Mouse (Mus musculus): ENCODE data around the gene Gm3187. TPM values are rescaled to one million over a fixed set of nuclear protein-coding genes. Genes with fewer than 3 reads are reported as not detected.
"Not testable (repeated sequence)": the region's sequence is repeated elsewhere in the genome, so short reads cannot be mapped to it uniquely, and the experiment has no call there.

Gene Gm3187
- total RNA-seq (2017), result not detected in 2 replicates

DNA sequence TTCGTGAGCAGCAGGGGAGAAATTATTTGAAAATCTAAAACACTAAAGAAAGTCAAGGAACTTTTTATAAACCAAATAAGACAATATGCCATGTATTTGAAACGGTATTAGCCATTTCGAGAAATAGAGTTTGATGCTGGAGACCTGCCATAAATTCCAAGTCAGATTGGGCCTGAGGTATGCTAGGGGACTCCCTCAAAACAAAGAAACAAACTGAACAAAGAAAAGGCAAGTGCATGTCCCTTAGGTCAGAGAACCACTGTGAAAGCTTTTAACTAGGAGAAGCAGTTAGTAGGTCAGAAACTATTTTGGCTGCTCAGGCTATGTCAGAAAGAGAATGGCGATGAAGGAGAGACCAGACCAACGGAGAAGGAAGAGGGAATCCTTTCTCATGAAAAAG, at the start of gene Gm3187:
Gm3187 (plus strand) TSS at position 301 of the 400 bp plus-strand sequence.
- not testable (repeated sequence) for ATAC-seq (replicated peaks; ENCODE audit: low read depth, poor library complexity, severe bottlenecking)

DNA sequence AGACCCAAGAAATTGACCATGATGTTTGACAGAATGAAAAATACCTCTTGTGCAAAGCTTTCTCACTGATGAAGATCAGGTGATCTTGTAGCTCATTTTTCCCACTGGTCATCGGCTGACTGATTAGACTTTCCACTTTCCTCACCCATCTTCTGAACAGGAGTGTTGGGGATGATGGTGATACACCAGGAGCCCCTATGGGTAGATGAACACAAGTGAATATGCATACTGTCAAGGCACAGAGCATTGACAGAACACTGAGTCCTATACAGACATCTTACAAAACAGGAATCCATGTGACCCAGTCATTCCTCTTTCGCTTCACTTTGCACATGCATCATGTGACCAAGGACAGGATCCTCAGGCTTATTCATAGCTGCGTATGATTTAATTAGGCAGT, 28.6 kb upstream of the Gm3187 start, which contains the start of gene Gm3194:
Gm3194 (minus strand) TSS at position 101 of the 400 bp plus-strand sequence.
- ATAC-seq (replicated peaks; ENCODE audit: low read depth, poor library complexity, severe bottlenecking), result not testable (repeated sequence)

- not testable (repeated sequence) for ATAC-seq (replicated peaks; ENCODE audit: low read depth, poor library complexity, severe bottlenecking)
These were observed 23.5 kb upstream of the Gm3187 start for GRCm38 (mm10) chr14:5460469-5460868.

DNA sequence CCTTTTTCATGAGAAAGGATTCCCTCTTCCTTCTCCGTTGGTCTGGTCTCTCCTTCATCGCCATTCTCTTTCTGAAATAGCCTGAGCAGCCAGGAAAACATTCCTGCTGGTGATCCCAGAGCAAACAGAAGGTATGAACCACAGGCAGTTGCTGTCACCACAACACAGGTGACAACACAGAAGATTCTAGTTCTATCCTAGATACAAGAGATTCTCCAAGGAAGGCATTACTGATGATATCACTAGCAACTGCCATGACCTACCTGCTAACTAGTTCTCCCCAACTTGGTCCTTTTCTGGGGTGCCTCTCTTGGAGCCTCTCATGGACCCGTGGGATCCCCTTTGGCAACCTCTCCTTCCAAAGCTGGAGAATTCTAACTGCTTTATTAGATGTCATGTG, 6.3 kb upstream of the Gm3187 start, which contains the start of gene Gm8246:
Gm8246 (minus strand) TSS at position 101 of the 400 bp plus-strand sequence.
- not testable (repeated sequence) for ATAC-seq (replicated peaks; ENCODE audit: low read depth, poor library complexity, severe bottlenecking)

DNA sequence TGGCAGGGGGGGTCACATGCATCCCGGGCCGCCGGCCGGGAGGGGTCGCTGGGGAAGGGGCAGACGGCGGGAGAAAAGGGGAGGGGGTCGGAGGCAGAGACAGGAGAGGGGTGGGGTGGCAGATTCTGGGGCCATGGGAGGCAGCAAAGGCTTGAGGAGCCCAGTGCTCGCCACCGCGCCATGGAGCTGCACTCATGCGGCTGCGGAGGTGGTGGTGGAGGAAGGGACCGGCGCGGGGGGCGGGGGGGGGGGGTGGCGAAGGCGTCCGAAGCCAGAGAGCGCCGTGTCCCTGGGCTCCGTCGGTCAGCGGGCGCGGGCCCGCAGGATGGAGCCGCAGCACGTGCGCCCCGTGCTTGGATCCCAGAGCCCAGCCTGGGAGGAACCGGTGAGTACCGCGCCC, 17.4 kb downstream of the Gm3187 start, which contains the start of gene Gm3488:
Gm3488 (plus strand) TSS at position 301 of the 400 bp plus-strand sequence.
- not testable (repeated sequence) for ATAC-seq (replicated peaks; ENCODE audit: low read depth, poor library complexity, severe bottlenecking)

DNA sequence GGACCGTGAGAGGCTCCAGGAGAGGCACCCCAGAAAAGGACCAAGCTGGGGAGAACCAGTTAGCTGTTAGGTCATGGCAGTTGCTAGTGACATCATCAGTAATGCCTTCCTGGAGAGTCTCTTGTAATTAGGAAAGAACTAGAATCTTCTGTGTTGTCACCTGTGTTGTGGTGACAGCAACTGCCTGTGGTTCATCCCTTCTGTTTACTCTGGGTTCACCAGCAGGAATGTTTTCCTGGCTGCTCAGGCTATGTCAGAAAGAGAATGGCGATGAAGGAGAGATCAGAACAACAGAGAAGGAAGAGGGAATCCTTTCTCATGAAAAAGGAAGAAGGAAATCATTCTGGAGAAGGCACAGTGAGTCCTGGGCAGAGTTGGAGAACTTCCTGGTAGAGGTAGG, 54.2 kb downstream of the Gm3187 start, which contains the start of gene Gm3532:
Gm3532 (plus strand) TSS at position 301 of the 400 bp plus-strand sequence.
- ATAC-seq (replicated peaks; ENCODE audit: low read depth, poor library complexity, severe bottlenecking), result not testable (repeated sequence)

Other genes starting within 250 kb of the Gm3187 start
- not detected in 2 replicates for gene Gm3526, start 223.6 kb upstream of the Gm3187 start, total RNA-seq (2017)
- not detected in 2 replicates for gene Gm3542, start 149.3 kb upstream of the Gm3187 start, total RNA-seq (2017)
- not detected in 2 replicates for gene Gm3500, start 95.2 kb upstream of the Gm3187 start, total RNA-seq (2017)
- 0.29 and 1.1 TPM in 2 replicates for gene Gm3194, start 28.7 kb upstream of the Gm3187 start, total RNA-seq (2017)
- gene Gm8246, start 6.4 kb upstream of the Gm3187 start, total RNA-seq (2017), result not detected in 2 replicates
- gene Gm3488, start 17.5 kb downstream of the Gm3187 start, total RNA-seq (2017), result 1.1 TPM in 1 of 2 replicates, not detected in the other
- gene Gm3532, start 54.3 kb downstream of the Gm3187 start, total RNA-seq (2017), result not detected in 2 replicates
- not detected in 2 replicates for gene Gm8265, start 148.8 kb downstream of the Gm3187 start, total RNA-seq (2017)
- not detected in 2 replicates for gene Gm9603, start 203.2 kb downstream of the Gm3187 start, total RNA-seq (2017)

Measured in common myeloid progenitor, adult 5-6 weeks (primary cell).